Mouse (Mus musculus): ENCODE measurements around the gene Rc3h1.
"Not testable (repeated sequence)": the region's sequence is repeated elsewhere in the genome, so short reads cannot be mapped to it uniquely, and the experiment has no call there.

Rc3h1 gene

DNA sequence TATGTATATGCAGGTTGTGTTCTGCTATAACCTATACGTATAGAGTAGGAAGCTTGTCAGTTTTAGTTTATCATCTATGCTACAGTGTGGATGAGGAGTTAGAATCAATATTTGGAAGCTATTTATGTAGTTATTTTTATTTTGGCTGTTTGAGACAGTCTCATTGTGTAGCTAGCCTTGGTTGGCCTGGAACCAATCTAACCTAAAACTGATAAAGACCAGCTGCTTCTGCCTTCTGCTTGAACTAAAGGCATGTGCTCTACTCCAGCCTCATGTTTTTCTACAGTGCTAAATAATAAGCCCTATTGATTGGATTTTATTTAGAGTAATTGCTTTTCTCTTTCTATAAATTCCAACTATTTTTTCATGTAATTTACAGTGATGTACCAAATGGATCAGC lies 61.0 kb downstream of the Rc3h1 start:
- no peak for DNase-seq

DNA sequence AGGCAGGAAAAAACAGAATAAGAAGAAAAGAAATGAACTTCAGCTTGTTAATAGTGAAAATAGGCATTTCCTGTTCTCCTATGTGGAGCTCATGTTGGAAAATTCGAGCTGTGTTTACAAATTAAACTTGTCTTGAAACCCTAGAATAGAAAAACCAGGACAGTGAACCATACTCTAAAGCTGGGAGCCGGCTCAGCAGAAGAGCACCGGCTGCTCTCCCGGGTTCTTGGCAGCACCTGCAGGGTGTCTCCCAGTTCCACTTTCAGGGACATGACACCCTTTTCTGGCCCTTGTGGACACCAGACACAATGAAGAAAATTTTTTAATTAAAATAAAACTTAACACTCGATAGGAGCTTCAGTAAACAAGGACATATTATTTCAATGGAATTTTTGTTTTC lies 62.4 kb downstream of the Rc3h1 start:
- no peak for DNase-seq

DNA sequence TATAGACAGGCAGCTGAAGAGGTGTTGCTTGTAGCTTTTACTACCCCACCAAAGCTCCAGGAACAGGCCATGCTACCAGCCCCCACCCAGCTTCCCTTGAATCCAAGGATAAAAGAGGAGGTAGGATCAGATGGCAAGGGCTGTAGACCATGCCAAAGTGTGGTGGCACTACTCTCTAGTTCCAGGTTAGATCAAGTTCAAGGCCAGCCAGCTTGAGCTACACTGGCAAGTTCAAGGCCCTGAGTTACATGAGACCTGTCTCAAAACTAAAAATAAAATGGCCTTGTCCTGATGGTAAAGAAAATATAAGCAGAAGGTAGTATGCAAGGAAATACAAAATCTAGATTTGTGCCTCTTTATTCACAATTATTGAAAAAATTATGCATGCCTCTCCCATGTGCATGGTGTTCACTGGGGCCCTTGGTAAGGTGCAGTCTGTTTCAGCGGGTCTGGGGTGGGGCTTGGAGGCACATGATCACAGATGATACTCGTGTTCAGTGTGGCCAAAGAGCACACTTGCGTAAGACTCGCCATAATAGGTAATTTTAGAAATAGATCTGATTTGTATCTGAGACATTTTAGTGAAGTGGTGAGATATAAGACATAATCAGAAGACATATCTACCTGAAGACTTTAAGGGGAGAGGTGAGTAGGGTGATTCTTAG lies 72.0 kb downstream of the Rc3h1 start, which contains the start of gene Serpinc1:
Gene Serpinc1 (plus strand): TSS at position 515 of the 665 bp plus-strand sequence.
- no peak for DNase-seq

DNA sequence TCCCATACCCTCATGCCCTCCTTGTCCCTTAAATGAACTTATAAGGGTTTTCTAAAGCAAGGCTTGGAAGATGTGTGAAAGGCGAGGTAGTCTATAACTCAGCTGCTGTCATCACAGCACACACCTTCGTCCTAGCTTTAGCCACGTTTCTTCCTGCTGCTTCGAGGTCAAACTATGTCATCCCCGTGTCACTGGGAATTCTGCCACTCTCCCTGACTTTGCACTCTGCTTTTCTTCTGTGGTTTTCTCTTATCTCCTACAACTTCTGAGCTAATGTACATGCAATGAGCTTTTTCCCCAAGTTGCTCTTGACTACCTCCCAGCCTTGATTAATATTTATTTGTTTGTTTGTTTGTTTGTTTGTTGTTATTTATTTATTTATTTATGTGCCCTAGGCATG lies 73.8 kb downstream of the Rc3h1 start:
- DNase-seq, result no peak

DNA sequence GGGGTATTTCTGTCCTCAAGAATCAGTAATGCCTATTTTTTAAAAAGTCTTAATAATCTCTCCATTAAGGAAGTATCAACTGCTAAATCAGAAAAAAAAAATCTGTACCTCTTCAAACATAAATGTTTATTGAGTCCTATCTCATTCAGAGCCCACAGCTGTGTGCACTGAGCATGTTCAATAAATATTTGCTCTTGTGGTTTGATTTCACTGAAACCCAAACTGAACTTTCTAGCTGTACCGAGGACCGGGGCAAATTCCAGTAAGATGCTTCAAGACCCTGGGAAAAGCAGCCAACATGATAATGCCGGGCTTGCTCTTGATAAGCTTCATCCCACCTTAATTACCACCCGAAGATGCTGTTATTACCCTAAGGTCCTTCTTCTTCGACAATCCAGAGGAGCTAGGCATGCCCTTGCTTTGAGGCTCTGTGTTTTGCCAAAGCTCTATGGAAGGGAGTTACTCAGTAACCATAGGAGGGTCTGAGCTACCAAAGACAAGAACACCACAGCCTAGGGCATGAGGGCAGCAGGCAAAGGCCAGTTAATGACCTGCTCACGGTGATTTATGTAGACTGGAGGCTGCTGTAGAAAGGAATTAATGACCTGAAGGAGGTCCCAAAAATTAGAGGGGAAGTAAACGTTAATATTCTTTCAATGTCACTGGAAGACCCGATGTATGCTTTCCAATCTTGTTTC lies 74.5 kb downstream of the Rc3h1 start:
- peak; percentile 36 for DNase-seq

DNA sequence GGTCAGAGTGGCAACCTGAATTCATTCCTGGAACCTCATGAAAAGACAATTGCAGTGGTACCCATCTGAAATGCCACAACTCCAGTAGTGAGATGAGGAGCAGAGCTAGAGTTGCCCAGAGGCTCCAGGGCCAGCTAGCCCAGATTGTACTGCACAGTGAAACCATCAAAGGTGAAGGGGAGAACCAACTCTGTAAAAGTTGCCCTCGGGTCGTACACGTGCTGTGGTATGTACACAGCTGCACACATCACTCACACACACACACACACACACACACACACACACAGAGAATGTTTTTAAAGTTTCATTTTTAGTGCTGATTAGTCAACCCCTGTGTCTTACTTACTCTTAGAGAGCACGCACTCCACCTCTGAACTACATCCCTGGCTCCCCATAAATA lies 75.1 kb downstream of the Rc3h1 start:
- no peak for DNase-seq

DNA sequence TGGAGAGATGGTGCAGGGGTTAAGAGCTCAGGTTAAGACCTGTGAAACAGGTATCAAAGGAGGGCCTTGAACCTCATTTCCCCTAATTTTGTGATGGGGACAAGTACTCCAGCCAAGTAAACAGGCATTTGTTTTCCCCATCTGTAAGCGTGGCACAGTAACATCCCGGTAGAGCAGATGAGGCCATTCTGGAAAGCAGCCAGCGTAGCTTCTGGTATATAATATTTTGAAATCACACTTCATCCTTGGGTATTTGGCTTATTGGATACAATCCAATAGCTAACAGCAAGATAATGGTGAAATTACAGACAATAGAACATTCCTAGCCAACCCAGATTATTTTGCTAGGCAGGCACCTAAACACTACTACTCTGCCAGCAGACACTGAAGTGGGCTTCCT lies 76.7 kb downstream of the Rc3h1 start:
- DNase-seq, result no peak

DNA sequence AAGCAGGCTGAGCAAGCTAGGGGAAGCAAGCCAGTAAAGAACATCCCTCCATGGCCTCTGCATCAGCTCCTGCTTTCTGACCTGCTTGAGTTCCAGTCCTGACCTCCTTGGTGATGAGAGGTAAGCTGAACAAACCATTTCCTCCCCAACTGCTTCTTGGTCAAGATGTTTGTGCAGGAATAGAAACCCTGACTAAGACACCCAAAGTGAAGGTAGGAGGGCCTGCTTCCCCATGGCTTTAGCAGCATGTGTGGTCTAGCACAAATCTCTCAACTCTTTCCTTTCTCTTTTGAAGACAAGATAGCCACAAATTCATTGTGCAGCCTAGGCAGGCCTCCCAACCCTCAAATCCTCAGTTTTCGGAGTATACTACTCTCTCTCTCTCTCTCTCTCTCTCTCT lies 78.5 kb downstream of the Rc3h1 start:
- not testable (repeated sequence) for DNase-seq

DNA sequence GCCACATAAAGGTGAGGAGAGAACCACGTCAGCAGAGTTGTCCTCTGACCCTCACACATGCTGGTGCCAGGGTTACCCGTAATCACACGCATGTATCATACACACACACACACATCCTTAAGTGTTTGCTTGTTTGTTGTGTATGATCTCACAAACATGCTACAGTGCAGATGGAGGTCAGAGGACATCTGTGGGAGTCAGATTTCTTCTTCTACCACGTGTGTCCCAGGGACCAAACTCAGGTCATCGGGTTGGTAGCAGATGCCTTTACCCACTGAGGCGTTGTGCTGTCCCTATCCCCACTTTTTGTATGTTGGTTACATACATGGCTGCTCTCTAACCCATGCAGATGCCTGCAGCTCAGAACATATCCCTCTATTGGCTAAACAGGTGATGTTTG lies 79.3 kb downstream of the Rc3h1 start:
- DNase-seq, result no peak

DNA sequence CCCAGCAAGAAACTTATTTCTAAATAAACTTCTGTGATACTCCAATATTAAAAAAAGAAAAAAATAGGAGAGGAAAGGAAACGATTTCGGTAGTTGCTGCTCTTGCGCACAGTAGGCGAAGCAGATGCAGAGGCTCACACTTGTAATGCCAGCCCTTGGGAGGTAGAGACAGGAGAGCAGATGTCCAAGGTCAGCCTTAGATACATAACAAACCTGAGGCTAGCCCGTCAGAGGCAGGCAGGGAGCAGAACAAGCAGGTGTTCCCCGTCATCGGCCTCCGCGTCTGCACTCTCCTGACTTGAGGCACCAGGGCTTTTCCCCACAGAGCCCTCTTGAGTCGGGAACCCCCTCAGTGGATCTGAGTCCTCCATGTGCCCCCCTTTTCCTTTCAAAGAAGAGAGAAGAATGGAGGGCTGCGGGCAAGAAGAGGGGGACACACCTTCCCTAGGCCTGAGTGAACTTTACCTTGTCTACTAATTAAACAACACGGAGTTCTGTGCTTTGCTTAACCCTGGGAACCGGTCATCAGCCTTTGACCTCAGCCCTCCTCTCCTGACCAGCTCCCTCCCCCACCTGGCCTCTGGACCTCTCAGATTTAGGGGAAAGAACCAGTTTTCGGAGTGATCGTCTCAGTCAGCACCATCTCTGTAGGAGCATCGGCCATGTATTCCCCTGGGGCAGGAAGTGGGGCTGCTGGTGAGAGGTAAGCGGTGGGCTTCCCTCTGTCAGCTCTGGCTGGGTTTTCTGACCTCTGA lies 80.8 kb downstream of the Rc3h1 start:
- DNase-seq, result peak; percentile 24

DNA sequence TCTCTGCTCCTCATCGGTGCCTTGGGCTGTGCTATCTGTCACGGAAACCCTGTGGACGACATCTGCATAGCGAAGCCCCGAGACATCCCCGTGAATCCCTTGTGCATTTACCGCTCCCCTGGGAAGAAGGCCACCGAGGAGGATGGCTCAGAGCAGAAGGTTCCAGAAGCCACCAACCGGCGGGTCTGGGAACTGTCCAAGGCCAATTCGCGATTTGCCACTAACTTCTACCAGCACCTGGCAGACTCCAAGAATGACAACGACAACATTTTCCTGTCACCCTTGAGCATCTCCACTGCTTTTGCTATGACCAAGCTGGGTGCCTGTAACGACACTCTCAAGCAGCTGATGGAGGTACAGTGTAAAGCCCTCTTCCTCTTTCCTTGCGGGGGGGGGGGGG lies 83.2 kb downstream of the Rc3h1 start:
- DNase-seq, result no peak

DNA sequence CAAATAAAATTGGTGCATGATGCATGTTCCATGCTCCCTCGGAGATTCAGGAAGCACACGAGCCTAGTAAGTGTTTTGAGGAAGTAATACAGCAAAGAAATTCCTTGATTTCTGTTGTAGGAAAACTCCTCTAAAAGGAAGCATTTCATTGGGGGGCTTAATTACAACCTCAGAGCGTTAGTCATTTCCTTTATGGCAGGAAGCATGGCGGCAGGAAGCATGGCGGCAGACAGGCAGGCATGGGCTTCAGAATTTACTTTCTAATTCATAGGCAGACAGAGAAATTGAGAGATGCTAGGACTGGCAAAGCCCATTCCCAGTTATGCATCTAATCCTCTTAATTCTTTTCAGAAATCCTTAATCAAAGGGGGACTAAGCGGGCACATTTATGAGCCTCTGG lies 87.6 kb downstream of the Rc3h1 start:
- DNase-seq, result no peak

DNA sequence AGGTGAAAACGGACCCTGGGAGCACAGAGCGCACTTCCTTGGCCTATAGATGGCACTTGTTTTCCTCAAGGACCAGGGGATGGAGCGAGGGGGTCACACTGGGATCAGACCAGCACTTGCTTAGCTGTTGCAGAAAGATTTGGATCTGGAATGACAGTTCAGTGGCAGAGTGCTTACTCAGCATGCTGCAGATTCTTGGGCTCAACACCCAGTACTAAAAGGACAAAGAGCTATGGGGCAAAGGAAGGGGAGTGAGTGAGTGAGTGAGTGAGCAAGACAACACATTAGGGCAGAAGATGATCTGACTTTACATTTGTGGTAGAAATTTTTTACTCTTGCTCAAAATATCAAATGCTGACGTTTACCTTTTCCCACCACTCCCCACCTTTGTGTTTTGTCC lies 98.7 kb downstream of the Rc3h1 start:
- no peak for DNase-seq

DNA sequence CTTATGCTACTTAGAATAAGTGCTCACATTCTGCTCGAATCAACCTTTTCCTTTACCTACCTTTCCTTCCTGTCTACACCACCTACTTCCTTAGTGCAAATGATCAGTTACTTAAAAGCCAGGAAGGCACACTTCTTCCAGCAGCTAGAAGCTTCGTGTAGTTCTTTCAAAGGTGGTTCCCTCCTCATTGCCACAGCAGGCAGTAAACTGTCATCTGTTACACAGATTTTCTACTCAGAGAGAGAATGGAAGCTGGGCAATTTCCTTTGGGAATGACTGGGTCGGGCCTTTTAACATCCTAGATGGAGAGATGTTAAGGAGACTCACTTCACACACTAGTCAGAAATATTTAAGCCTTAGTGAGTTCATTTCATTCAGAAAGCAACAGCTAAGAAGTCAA lies 99.3 kb downstream of the Rc3h1 start:
- no peak for DNase-seq

DNA sequence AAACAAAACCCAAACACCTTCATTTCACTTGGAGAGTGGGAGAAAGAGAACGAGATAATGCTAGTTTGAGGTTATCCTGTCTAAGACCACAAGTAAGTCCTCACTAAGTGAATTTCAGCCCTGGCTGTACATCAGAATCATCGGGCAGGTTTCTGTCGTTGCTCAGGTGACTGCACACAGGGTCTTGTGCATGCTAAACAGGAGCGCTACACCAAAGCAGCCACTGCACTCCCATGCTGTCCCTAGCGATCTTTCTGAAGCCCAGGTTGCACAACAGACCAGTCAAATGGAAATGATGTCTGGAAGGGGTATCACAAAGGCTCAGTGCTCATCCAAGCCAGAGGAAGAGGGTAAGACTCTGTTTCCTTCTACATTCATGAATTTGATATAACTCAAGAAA lies 100.3 kb downstream of the Rc3h1 start:
- no peak for DNase-seq

DNA sequence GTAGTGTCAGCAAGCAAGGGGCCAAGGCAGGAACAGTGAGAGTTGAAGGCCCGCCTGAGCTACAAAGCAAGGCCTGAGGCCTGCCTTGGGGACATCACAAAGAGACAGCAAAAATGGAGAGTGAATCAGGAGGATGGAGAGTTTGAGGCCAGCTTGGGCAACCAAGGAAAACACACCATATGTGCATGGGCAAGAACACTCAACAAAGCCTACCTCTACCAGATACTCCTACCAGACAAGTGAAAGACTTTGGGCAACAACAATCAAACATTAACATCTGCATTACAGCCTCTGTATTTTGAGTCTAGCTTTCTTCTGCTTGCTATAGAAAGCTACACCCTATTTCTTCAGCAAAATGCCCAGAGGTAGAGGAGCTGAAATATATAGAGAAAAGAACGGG lies 101.8 kb downstream of the Rc3h1 start:
- DNase-seq, result no peak

DNA sequence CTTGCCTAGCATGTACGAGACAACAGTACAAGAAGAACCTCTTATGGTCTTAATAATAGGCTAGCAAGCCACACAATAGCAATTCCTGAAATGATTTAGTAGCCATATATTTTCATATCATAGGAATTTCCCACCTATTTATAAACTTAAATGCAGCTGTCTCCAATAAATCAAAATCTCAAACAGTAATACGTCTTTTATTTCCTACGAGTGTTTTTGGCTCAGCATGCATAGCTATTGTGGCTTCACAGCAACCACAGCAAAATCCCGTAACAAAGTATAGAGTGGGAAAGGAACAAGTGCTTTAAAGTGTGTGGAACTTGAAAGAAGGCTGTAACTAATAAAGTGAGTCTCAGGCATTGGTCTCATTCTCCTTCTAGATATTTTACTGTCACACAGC lies 104.2 kb downstream of the Rc3h1 start:
- no peak for DNase-seq

DNA sequence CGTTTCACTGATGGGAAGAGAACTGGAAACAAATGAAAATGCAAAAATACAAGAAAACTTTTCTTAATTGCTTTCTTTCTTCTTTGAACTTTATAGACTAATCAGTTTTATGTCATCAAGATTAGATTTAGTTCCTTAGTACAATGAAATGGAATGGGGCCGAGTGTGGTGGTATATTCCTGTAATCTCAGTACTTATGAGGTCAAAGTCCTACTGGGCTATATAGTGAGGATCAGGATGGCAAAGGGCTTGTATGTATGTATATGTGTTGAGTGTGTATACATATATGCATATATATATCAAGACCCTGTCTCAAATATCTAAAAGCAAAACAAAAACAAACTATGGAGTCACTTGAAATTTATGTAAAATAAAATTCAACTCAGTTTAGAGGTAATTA lies 110.2 kb downstream of the Rc3h1 start:
- no peak for DNase-seq

DNA sequence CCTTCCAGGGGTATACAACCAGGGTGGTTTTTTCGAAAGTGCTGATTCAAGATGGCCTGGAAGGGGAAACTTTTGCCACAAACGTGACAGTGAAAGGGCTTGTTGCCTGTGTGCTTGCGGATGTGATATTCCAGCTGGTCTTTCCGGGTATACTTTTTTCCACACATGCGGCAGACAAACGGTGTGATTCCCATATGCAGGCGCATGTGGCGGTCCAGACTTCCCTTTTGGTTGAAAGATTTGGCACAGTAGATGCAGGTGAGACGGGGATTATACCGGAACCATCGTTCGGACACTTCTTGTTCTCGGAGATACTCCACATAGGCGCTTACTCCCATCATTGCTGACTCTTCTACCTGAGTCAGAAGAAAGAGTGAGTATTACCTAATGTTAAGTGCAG lies 113.8 kb downstream of the Rc3h1 start:
- DNase-seq, result no peak
